Mouse (Mus musculus): ENCODE results near the gene Prkd3.

Gene Prkd3

DNA sequence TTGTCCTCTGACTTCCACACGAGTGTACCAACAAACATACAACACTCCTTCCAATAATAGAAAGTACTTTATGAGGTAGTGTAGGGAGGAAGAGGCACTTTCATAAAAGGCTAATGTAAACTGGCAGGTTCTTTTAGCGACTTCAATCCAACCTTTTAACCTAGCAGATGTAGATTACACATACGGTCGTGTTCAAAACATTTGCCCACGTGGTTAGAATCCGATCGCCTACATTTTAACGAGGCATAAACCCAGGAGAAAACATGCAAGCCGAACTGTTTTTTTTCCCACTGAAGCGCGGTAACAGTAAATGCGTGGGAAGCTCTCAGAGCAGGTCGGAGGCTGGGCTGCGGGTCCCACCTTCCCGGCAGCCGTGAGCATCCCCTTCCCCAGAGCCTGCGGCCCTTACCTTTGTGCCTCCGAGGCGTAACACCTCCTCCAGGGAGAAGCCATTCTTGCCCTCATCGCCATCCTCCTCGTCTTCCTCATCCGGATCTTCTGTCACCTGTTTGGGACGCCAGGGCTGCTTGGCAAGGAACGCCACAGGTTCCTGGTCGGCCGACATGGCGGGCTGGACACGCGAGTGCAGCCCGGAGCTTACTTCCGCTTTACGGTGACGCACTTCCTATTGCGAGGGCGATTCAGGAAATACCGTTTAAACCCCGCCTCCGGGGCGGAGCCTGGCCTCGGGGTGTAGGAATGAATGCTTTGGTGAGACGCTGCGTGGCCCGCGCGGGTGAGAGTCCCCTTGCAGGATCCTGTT is 84.0 kb downstream of the Prkd3 start, which contains the start of the genes Cebpz and Ndufaf7:
TSS of gene Cebpz (minus strand) at position 601 of the 763 bp plus-strand sequence.
TSS of gene Ndufaf7 (plus strand) at position 671 of the 763 bp plus-strand sequence.
- DNase-seq (ENCODE audit: low spot score in 2 of 2) = peak; percentile 97 to 98

DNA sequence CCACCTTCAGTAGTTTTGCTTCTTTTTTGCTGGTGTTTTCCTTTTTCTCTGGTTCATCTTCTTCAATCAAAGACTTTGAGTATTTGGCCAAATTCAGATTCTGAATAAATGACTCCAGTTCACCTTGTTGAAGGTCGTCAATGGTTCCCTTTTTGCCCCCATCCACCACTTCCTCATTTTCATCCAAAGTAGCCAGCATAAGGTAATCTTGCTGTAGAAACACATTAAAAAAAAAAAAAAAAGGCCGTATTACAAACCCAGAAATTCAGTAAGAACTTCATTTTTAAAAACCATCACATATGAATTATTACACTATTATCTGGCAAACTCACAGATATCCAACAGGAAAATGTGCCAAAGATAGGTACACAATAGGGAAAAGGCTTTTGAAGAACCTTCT is 84.8 kb downstream of the Prkd3 start:
- no peak for DNase-seq (ENCODE audit: low spot score in 2 of 2)

DNA sequence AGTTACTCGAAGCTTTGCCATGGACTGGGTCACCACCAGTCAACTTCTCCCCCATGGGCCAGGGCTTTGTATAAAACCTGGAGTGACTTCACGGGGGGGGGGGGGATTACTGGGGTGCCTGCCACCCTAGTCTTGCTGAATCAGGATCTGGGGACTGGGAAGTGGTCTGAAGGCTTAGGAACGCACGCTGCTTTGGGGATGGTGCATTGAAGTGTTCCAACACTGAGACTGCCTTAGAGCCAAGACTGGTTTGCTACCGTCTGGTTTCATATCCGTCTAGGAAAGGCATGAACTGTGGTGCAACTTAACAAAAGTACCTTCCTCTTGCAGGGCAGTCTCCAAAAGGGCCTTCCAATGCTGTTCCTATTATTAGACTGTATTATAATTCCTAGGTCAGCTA is 102.9 kb downstream of the Prkd3 start:
- no peak for DNase-seq (ENCODE audit: low spot score in 2 of 2)

DNA sequence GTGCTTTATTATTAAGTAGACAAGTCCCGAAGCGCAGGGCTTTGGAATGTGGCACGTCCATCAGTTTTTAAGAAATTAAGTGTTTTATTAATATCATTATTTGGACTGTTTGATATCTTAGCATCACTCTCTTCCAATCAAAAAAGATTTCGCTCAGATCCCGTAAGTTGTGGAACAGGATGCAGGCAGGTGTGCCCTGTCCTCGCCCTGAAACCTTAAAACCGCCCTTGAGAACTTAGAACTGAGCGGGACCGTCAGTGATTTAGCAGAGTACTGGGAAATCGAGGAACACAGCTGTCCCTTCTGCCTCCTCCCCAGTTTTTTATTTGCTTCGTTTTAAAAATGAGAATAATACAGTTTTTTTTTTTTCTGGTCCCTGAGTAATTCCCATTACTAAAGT is 103.7 kb downstream of the Prkd3 start:
- DNase-seq (ENCODE audit: low spot score in 2 of 2) = no peak

DNA sequence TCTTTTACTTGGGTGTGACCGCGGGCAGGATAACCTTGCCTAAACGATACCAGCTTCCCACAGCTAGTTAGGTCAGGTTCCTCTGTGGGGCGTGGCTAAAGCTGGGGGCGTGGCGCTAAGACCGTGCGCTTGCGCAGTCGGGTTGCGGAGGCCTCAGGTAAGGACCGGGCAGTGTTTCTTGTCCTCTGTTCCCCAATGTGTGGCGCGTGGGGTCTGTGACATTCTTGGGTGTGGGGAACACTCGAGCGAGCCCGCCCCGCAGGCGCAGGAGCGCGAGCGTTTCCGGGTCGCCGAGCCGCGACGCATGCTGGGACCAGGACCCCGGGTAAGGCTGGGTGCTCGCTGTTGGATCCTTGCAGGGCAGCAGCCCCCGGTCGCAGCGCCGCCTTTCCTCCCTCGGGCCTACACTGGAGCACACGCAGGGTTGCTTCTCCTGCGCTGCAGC is 104.2 kb downstream of the Prkd3 start, which contains the start of gene Cebpzos:
TSS of gene Cebpzos (plus strand) at position 132 of the 445 bp plus-strand sequence.
- DNase-seq (ENCODE audit: low spot score in 2 of 2) = peak; percentile 87 to 88

DNA sequence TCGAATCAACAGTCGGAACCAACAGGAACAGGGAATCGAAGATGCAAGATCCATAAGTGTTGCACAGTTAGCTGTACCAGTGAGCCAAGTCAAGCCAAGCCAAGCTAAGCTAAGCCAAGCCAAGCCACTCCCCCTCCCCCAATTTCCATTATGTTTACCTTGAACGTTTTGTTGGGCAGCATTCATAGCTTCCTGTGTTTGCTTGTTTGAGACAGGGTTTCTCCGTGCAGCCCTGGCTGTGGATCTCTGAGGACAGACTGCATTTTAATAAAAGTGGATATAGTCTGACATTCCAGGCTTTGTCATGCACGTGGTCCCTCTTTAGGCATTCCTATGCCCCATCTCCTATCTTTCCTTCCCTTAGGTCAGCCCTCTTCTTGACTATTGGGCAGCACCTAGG is 104.8 kb downstream of the Prkd3 start:
- DNase-seq (ENCODE audit: low spot score in 2 of 2) = no peak

DNA sequence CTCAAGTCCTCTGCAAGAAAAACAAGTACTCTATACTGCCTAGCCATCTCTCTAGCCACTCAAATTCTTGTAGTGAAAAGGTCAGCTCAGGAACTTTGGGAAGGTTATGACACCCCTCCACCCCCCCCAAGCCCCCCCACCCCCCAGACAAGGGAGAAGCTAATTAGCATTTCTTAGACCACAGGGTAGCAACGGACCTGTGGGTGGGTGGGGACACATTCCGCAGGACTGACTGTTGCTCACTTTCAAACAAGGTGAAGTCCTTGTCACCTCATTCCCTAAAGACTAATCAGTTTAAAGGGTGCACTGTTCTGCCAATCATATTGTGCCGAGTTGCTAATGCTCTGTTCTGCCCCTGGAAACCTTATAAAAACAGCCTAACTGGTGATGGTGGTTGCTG is 106.7 kb downstream of the Prkd3 start:
- no peak for DNase-seq (ENCODE audit: low spot score in 2 of 2)

DNA sequence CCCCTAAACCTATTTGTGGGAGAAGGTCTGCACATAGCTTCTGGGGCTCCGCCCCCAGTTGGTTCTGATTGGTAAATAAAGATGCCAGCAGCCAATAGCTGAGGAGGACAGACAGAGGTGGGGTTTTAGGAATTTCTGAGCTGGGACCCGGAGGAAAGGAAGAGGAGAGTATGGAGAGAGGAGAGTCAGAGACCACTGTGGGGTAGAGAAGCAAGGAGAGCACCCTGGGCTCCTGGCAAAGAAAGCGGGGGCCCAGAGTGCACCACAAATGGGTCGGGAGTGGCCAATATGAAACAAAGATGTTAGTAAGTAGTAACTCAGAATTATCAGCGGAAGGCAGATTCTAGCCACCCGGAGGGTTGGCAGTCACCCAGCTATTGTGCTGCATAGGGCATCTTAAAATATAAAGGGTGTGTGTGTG is 107.7 kb downstream of the Prkd3 start:
- no peak for DNase-seq (ENCODE audit: low spot score in 2 of 2)

DNA sequence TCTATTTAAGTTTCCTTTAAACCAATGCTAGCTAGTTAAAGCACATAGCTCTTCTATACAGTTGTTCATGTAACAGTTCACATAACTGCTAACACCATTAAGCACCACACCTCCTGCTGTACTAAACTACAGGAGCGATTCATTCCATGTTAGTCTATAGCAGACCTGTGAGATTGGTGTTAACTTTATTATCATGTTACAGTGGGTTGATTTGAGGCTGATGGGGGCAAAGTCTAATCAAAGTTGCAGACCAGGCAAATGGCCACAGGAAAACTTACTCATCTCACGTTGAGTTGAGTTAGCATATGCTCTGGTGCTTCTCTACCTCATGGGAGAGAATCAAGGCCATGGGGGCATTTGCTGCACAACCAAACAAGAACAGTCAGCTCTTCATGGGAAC is 111.2 kb downstream of the Prkd3 start:
- DNase-seq (ENCODE audit: low spot score in 2 of 2) = no peak

DNA sequence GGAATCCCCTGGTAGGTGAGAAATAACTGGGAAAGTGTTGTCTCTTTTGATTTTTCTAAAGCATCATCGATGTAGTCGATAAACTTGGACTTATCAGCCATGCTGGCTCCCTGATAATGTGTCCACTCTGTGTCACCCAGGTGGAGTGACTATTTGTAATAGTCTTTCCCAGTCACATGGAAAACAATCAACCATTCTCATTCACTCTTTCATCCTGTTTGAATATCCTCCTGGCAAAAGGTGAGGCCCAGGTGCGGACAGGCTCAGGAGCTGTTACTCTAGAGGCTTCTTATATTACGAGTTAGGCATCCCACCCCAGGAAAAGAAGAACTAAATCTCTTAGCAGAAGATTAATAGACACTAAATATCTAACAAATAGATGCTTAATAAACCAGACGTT is 113.7 kb downstream of the Prkd3 start, which contains the start of gene Sult6b1:
TSS of gene Sult6b1 (minus strand) at position 101 of the 400 bp plus-strand sequence.
- DNase-seq (ENCODE audit: low spot score in 2 of 2) = no peak

DNA sequence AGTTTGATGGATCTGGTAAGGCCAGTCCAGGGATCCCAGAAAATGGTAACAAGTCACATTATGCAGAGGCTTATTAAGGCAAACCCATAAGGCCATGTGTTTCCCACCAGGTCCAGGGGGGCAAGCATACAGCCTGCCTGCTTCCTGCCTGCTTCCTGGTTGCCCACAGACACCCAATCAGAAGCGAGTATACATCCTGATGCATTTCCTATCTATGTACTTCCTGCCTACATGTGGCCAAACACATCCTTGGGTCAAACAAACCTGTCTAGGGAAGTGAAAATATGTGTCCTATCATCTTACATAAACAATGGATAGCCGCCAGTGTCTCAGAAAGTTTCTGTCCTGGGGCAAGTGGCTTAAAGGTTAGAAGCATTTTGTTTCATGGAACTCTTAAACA is 117.5 kb downstream of the Prkd3 start:
- DNase-seq (ENCODE audit: low spot score in 2 of 2) = no peak
